Mouse (Mus musculus) forebrain, embryonic 16.5 days (tissue): ENCODE results near the gene Pigm. TPM values are rescaled to one million over a fixed set of nuclear protein-coding genes. Genes with fewer than 3 reads are reported as not detected.
A peak's percentile ranks its signal among the peaks of the same experiment; 100 is the strongest.

Experiments
- ATAC-seq: fragments of 200-750 bp; cut with Nextera tagmentation; 2 replicates; pipeline ENCODE4 v1.8.0; 2017; ENCODE audit warnings: mild to moderate bottlenecking, moderate library complexity
- H3K27ac ChIP-seq: fragments of 300-500 bp; sonication (generic); 2 replicates; pipeline ENCODE4 v1.5.1; 2014; ENCODE audit warnings: low read length, control low read depth
- H3K27me3 ChIP-seq: fragments of 300-500 bp; sonication (generic); replicated peaks from 2 replicates; pipeline ENCODE4 v1.6.1; 2014; ENCODE audit warnings: low read length; ENCODE audit not compliant: control insufficient read depth, insufficient read depth
- H3K36me3 ChIP-seq: fragments of 300-500 bp; sonication (generic); 2 replicates; pipeline ENCODE4 v1.6.1; 2014; ENCODE audit not compliant: control insufficient read depth, insufficient read depth
- H3K4me1 ChIP-seq: fragments of 300-500 bp; sonication (generic); replicated peaks from 2 replicates; pipeline ENCODE4 v1.6.1; 2014; ENCODE audit warnings: low read length; ENCODE audit not compliant: control insufficient read depth, insufficient read depth
- H3K4me2 ChIP-seq: fragments of 300-500 bp; sonication (generic); 2 replicates; pipeline ENCODE4 v1.6.1; 2014; ENCODE audit warnings: mild to moderate bottlenecking, low read length, control low read depth
- H3K4me3 ChIP-seq: fragments of 300-500 bp; sonication (generic); replicated peaks from 2 replicates; pipeline ENCODE4 v1.5.1; 2014; ENCODE audit warnings: mild to moderate bottlenecking, low read length, control low read depth
- H3K9ac ChIP-seq: fragments of 300-500 bp; sonication (generic); replicated peaks from 2 replicates; pipeline ENCODE4 v1.6.1; 2014; ENCODE audit warnings: low read depth, low read length, control low read depth
- H3K9me3 ChIP-seq: fragments of 300-500 bp; sonication (generic); 2 replicates; pipeline ENCODE4 v1.6.1; 2016; ENCODE audit warnings: low read length; ENCODE audit not compliant: control insufficient read depth
- WGBS: fragments of 180-500 bp; shearing (Covaris S2); extraction: QIAGEN DNeasy Blood & Tissue Kit; methylation state at CpG from one replicate; pipeline ENCODE4 v1.1.7; 2014; 5-methylcytosine and 5-hydroxymethylcytosine counted together
- polyA plus RNA-seq: library from polyadenylated mRNA; unstranded; fragments of >200 nt; fragmentation: Nextera tagmentation; extraction: Ambion mirVana; gene quantifications from 2 replicates; pipeline ENCODE4 v1.2.1, GENCODE M21; 2015

Gene Pigm
- polyA plus RNA-seq, 1 experiment from 2014 or later, result 4.7 TPM

DNA sequence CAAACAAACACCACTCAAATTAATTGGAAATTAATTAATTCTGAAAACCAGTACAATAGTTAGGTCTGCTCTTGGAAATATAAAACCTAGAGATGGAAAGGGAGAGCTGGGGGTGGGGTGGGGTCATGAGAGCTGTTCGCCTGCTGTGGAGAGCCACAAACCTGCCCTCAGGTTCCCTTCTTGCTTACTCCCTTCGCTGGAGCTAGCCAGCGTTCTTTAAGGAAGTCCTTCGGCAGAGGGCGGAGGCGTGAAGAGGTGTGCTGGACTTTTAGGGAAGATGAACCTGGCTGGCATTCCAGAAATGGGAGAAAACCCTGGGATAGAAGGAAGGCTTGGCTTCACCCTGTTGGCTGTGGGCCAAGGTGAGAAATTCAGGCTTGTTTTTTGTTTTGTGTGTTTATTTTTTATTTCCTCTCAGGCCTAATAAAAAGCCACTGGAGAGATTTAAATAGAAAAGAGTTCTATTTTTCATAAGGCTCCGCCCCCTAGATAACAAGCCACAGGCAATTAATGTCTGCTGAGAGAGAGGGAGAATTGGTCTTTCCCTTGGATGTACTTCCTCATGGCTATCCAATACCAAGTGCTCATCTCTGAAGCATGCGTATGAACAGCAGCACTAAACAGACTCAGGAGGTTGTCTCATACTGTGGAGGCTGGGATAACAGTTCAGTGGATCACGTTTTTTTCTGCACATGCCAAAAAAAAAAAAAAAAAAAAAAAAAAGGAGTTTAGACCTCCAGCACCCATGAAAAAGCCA is 20.8 kb downstream of the Pigm start:
- Histone ChIP-seq H3K9ac (no peak overlapping the region), H3K27me3 (no peaks in the 10 kb centered on the region), H3K4me3 (no peak overlapping the region), H3K9me3 (no peaks in the 10 kb centered on the region), H3K36me3 (no peaks in the 10 kb centered on the region), H3K27ac (no peak overlapping the region), H3K4me2 (no peak overlapping the region), H3K4me1 (peaks cover 2% of the 10 kb centered on the region)
- no peak for ATAC-seq
- 60% methylated on average over 9 of the region's 9 CpGs for WGBS

DNA sequence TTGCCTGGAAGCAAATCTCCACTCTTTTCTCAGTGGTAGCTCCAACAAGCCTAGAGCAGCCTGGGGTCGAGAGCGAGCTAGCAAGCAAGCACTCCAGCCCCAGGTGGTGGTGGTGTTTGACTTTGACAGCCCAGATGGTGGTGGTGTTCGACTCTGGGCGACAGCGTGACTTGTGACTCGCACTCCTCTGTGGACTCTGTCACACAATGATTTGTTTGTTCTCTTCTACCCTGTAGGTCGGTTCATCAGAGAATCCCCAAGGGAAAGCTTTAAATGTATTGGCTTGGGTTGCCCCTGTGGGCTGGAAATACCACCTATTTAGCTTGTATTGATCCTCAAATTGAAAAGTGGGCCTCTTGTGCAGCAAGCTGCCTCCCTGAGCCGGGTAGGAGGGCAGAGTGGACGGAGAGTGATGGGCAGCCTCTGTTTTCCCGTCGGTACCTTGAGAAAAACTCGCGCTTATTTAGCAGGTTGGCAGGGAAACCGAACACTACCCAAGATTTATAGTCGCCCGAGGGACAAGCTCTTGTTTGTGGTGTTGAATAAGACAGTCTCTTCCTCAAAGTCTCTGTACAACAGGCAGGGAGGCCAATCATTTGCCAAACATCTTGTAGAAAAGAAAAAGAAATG is 29.8 kb downstream of the Pigm start:
- WGBS, result 51% methylated on average over 16 of the region's 16 CpGs
- Histone ChIP-seq H3K9me3 (no peaks in the 10 kb centered on the region), H3K36me3 (no peaks in the 10 kb centered on the region), H3K9ac (no peak overlapping the region), H3K27me3 (no peaks in the 10 kb centered on the region), H3K4me2 (no peak overlapping the region), H3K27ac (no peak overlapping the region), H3K4me1 (no peaks in the 10 kb centered on the region), H3K4me3 (no peak overlapping the region)
- ATAC-seq, result no peak

DNA sequence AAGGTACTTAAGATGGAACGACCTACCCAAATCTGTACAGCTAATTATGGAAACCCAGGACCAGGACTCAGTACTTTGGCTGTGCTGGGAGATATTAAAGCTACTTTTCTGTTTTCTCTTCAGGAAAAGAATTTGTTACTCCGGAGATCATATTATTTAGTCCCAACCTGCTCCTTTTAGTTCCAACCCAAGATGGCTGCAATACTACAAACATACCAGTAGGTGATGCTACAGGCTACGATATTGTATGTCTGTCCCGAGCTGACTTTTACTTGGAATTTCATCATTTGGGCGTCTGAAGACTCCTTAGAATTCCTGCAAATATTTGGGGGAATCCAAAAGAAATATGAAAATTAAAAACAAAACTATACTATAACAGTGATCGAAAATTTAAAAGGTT is 32.6 kb downstream of the Pigm start:
- H3K4me3 ChIP-seq, result no peak overlapping the region
- H3K4me2 ChIP-seq, result no peak overlapping the region
- no peak overlapping the region for H3K27ac ChIP-seq
- no peaks in the 10 kb centered on the region for H3K27me3 ChIP-seq
- H3K9me3 ChIP-seq, result no peaks in the 10 kb centered on the region
- H3K36me3 ChIP-seq, result no peaks in the 10 kb centered on the region
- 7% methylated on average over 6 of the region's 6 CpGs for WGBS
- H3K9ac ChIP-seq, result no peak overlapping the region
- ATAC-seq, result peak; percentile 41; the same call in 1 of the 2 replicates
- no peaks in the 10 kb centered on the region for H3K4me1 ChIP-seq

DNA sequence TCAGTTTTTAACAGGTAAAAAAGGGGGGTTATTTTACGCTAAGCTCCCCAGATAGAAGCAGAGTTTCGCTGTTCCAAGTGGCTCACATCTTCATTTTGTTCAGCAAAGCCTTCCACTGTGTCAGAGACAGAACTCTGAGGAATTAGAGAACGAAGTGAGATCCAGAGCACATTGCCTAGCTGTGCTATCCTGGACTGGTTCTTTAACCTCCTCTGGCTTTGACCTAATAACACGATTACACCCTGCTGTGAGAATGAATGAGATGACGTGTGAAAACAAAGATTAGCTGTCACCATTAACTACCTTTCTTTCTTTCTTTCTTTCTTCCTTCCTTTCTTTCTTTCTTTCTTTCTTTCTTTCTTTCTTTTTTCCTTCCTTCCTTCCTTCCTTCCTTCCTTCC is 33.1 kb downstream of the Pigm start:
- H3K4me3 ChIP-seq, result no peak overlapping the region
- H3K9ac ChIP-seq, result no peak overlapping the region
- H3K27ac ChIP-seq, result no peak overlapping the region
- H3K27me3 ChIP-seq, result no peaks in the 10 kb centered on the region
- 7% methylated on average over 5 of the region's 5 CpGs for WGBS
- no peak overlapping the region for H3K4me2 ChIP-seq
- H3K9me3 ChIP-seq, result no peaks in the 10 kb centered on the region
- H3K4me1 ChIP-seq, result no peaks in the 10 kb centered on the region
- no peaks in the 10 kb centered on the region for H3K36me3 ChIP-seq
- ATAC-seq, result no peak

DNA sequence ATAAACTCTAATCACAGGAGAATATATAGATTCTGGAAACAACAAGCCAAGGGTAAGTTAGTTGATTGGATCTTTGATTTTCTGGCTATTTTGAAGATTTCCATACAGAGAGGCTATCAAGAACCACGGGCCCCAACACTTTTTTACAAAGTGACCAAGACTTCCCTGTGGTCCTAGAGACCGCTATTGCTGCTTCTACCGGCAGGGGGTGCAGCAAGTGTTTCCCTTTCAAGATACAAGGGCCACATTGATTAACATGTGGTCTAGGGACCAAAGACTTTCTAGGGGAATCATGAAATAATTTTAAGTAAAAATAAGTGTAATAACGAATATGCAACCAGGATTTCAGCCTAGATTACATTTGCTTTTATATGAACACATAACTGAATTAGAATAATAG is 34.5 kb downstream of the Pigm start:
- no peaks in the 10 kb centered on the region for H3K9me3 ChIP-seq

DNA sequence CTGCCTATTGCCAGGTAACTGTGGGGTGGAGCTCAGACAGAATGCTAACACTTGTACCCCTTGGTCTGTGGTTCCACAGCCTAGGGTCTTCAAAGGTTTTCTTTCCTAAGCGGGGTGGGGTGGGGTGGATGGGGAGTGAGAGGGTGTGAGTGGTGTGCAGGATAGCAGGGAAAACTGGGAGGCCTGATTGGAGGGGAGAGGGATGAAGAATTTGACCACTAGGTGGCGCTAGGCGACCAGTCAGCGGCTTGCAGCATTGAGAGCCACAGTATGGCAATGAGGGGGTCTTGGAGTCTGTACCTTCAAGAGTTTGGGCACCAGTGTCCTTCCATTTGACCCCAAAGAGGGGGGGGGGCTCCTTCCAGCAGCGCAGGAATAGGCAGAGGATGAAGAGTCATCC is 35.9 kb downstream of the Pigm start:
- H3K27me3 ChIP-seq, result no peaks in the 10 kb centered on the region
- ATAC-seq, result peak; percentile 88
- no peaks in the 10 kb centered on the region for H3K9me3 ChIP-seq
- H3K9ac ChIP-seq, result no peak overlapping the region
- H3K36me3 ChIP-seq, result no peaks in the 10 kb centered on the region
- 2% methylated on average over 5 of the region's 5 CpGs for WGBS
- H3K27ac ChIP-seq, result no peak overlapping the region
- no peak overlapping the region for H3K4me2 ChIP-seq
- no peaks in the 10 kb centered on the region for H3K4me1 ChIP-seq
- H3K4me3 ChIP-seq, result no peak overlapping the region

More for the DNA sequence above, 34.5 kb downstream of the Pigm start:
- Histone ChIP-seq H3K27me3 (no peaks in the 10 kb centered on the region), H3K36me3 (no peaks in the 10 kb centered on the region), H3K27ac (no peak overlapping the region), H3K4me2 (no peak overlapping the region), H3K4me3 (no peak overlapping the region), H3K4me1 (no peaks in the 10 kb centered on the region), H3K9ac (no peak overlapping the region)
- WGBS, result 7% methylated on average over 4 of the region's 4 CpGs
- no peak for ATAC-seq

DNA sequence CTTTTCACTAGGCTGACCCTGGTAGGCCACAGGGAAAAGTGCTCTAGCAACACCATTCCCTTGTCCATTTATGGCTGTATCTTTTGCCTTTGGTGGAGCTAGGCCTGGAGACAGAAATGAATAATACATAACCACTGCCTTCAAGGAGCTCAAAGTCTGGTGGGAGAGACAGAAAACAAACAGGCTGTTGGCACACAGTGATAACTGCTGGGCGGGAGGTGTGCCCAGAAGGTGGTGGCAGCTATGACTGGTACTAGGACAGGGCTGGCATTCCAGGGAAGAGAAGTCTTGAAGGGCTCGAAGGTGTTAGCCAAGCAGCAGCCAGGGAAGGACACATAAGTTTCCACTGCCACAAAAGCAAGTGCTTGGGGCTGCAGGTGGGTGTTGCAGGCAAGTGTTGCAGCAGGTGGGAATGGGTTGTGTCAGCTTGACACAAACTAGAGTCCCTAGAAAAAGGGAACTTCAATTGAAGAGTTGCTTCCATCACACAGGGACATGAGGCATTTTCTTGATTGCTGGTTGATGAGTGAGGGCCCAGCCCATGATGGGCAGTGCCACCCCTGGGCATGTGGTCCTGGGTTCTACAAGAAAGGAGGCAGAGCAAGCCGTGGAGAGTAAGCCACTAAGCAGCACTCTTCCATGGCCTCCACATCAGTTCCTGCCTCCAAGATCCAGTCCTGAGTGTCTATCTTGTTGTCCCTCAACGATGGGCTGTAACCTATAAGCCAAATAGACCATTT is 37.3 kb downstream of the Pigm start:
- Histone ChIP-seq H3K9me3 (no peaks in the 10 kb centered on the region), H3K4me1 (no peaks in the 10 kb centered on the region), H3K4me2 (no peak overlapping the region), H3K4me3 (no peak overlapping the region), H3K9ac (no peak overlapping the region), H3K27me3 (no peaks in the 10 kb centered on the region), H3K27ac (no peak overlapping the region), H3K36me3 (no peaks in the 10 kb centered on the region)
- no peak for ATAC-seq
- WGBS, result 84% methylated on average over 4 of the region's 4 CpGs

DNA sequence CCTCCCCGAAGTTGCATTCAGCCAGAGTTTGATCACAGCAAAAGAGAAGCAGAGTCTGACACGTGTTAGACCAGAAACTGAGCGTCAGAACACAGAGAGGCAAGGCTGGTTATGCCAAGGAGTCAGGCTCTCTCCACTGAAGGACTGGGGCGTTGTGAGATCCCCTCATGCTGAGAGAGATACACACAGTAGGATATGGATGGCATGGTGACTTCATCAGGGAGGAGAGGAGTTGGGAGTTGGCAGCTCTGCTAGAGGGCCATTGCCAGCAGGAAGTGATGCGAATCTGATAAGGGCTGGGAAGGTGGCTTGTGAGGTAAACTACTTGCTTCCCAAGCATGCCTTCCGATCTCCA is 37.9 kb downstream of the Pigm start:
- H3K27me3 ChIP-seq, result no peaks in the 10 kb centered on the region
- H3K36me3 ChIP-seq, result no peaks in the 10 kb centered on the region
- no peaks in the 10 kb centered on the region for H3K4me1 ChIP-seq
- no peaks in the 10 kb centered on the region for H3K9me3 ChIP-seq
- WGBS, result 89% methylated on average over 6 of the region's 6 CpGs
- no peak overlapping the region for H3K27ac ChIP-seq
- H3K4me2 ChIP-seq, result no peak overlapping the region
- no peak overlapping the region for H3K9ac ChIP-seq
- H3K4me3 ChIP-seq, result no peak overlapping the region
- ATAC-seq, result no peak

DNA sequence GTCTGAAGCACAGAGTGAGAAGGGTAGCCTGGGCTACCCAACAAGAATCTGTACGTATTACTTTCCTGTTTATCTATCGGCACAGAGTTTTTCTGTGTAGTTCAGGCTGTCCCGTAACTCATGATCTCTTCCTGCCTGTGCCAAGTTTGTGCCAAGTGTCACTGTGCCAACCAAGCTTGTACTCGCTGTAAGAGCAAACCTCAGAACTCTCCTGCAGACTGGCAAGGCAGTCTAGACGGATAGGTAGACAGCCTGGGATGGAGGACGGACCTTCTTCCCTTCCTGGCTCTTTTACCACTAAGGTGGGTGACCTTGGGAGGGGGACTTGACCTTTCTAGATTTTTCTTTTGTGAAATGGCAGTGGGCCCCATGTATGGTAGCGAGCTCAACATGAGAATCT is 38.7 kb downstream of the Pigm start:
- H3K27me3 ChIP-seq, result no peaks in the 10 kb centered on the region
- 87% methylated on average over 7 of the region's 7 CpGs for WGBS
- no peak overlapping the region for H3K9ac ChIP-seq
- no peak overlapping the region for H3K27ac ChIP-seq
- H3K4me2 ChIP-seq, result no peak overlapping the region
- no peaks in the 10 kb centered on the region for H3K36me3 ChIP-seq
- H3K4me3 ChIP-seq, result no peak overlapping the region
- ATAC-seq, result no peak
- no peaks in the 10 kb centered on the region for H3K4me1 ChIP-seq
- H3K9me3 ChIP-seq, result no peaks in the 10 kb centered on the region
